In the genomic region with DNA sequence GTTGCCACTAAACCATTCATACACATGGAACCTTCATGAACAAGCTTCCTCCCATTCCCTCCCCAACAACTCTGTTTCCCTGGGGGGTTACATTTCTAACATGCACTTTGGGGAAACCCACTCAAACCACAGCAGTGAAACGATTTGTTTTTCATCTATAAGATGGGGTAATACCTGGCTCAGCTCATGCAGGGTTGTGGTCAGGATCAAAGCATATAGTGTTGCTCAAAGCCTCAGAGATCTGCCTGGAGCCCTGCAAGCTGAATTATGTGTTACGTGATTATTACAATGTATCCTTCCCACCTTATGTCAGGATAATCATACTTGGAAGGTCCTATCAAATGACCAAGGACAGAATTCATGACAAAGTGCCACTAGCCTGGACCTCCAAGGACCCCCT, we compare ENCODE assay signal across 7 mouse cellular contexts.
"Had no signal": no experiment of that assay in that cellular context is flagged by ENCODE, and none has a peak within 500 bp of the region (broad histone marks: within the 10 kb centered on the region; RNA-seq: fewer than 3 reads in every experiment).

No protein-coding gene starts in this region.

- ATAC-seq: midbrain, embryonic 16.5 days had no signal

- DNase-seq: kidney, adult 8-10 months; kidney, postnatal 36 days; layer of hippocampus, adult 9-11 months; left cerebral cortex, postnatal 4 days; lung, adult 18-20 months; thymus, postnatal 4 days had no signal
